Mouse (Mus musculus) G1E (cell line): Measurements from ENCODE around the gene Thsd7a. TPM values are rescaled to one million over a fixed set of nuclear protein-coding genes. Genes with fewer than 3 reads are reported as not detected.

Source experiments
- ATAC-seq: 2 replicates; pipeline ENCODE4 v1.8.0; 2016; ENCODE audit warnings: mild to moderate bottlenecking; ENCODE audit not compliant: insufficient number of reproducible peaks, poor library complexity, low FRiP score, severe bottlenecking; ENCODE audit errors: extremely low read depth
- DNase-seq: peaks from one replicate; pipeline ENCODE4 v3.0.0; 2012; ENCODE audit warnings: low spot score
- H3K27me3 ChIP-seq: 2 replicates; pipeline ENCODE4 v1.6.1; 2012; ENCODE audit warnings: mild to moderate bottlenecking, low read length, inconsistent platforms; ENCODE audit not compliant: insufficient read depth
- H3K36me3 ChIP-seq: replicated peaks from 2 replicates; pipeline ENCODE3; 2012; ENCODE audit warnings: mild to moderate bottlenecking, inconsistent platforms
- H3K4me1 ChIP-seq: 2 replicates; pipeline ENCODE4 v1.6.1; 2012; ENCODE audit warnings: low read depth, low read length, inconsistent platforms, mixed read lengths; ENCODE audit not compliant: insufficient read depth
- H3K4me3 ChIP-seq: 2 replicates; pipeline ENCODE4 v1.5.1; 2012; ENCODE audit warnings: low read depth, mild to moderate bottlenecking, inconsistent platforms, low read length, moderate library complexity, mixed read lengths
- H3K9me3 ChIP-seq: replicated peaks from 2 replicates; pipeline ENCODE4 v1.6.1; 2012; ENCODE audit warnings: inconsistent platforms
- CTCF ChIP-seq: IDR thresholded peaks from 2 replicates; pipeline ENCODE4 v1.5.1; 2012; ENCODE audit warnings: low read depth, low read length, inconsistent platforms, mixed read lengths
- GATA1 ChIP-seq: IDR thresholded peaks from 2 replicates; pipeline ENCODE4 v1.6.1; 2012; ENCODE audit warnings: borderline replicate concordance, low read length, inconsistent platforms, mixed read lengths
- GATA2 ChIP-seq: IDR thresholded peaks from 2 replicates; pipeline ENCODE4 v1.6.1; 2012; ENCODE audit warnings: low read depth, low read length, inconsistent platforms, borderline replicate concordance
- POLR2AphosphoS5 ChIP-seq: IDR thresholded peaks from 2 replicates; pipeline ENCODE4 v1.6.1; 2012; ENCODE audit warnings: low read depth, low read length, inconsistent platforms; ENCODE audit not compliant: insufficient replicate concordance
- TAL1 ChIP-seq: conservative IDR thresholded peaks from 2 replicates; pipeline ENCODE4 v1.6.1; 2012; ENCODE audit warnings: low read depth, low read length, inconsistent platforms, mixed read lengths
- polyA plus RNA-seq: library from polyadenylated mRNA; stranded (reverse); fragments of >175 nt; gene quantifications from 2 replicates; pipeline ENCODE4 v1.2.3, GENCODE M21; 2012
- total RNA-seq, 2 experiments: library from RNA; stranded (forward) in 1 of 2; stranded (reverse) in 1 of 2; fragments of 200-1000 nt in 1 of 2; fragments of >200 nt in 1 of 2; fragmentation: Nextera tagmentation in 1 of 2; gene quantifications; 2 replicates each; pipeline ENCODE4 v1.2.3; 2014 to 2017

Thsd7a gene
- total and polyA plus RNA-seq, 3 experiments, result 0.10 to 0.11 TPM; not detected in 1

- no peak for TF ChIP-seq GATA2
- Histone ChIP-seq H3K4me1 (no peaks in the 10 kb centered on the region), H3K27me3 (no peaks in the 10 kb centered on the region), H3K4me3 (no peak overlapping the region), H3K36me3 (no peaks in the 10 kb centered on the region), H3K9me3 (no peaks in the 10 kb centered on the region)
- no peak for ATAC-seq
- no peak for DNase-seq
Measured at GRCm38 (mm10) chr6:12397776-12398522, 351.3 kb downstream of the Thsd7a start.

- no peaks in the 10 kb centered on the region for H3K9me3 ChIP-seq
- H3K27me3 ChIP-seq, result no peaks in the 10 kb centered on the region
- H3K4me1 ChIP-seq, result no peaks in the 10 kb centered on the region
- TF ChIP-seq GATA1 (no peak), CTCF (no peak), POLR2AphosphoS5 (no peak), GATA2 (no peak), TAL1 (no peak)
- no peaks in the 10 kb centered on the region for H3K36me3 ChIP-seq
- DNase-seq (no peak), ATAC-seq (no peak)
- no peak overlapping the region for H3K4me3 ChIP-seq
Measured at GRCm38 (mm10) chr6:12393574-12394380, 355.4 kb downstream of the Thsd7a start.

GRCm38 (mm10) chr6:12386731-12387130 lies 362.5 kb downstream of the Thsd7a start:
- TF ChIP-seq GATA1, result no peak
- no peak for TF ChIP-seq POLR2AphosphoS5
- no peak for TF ChIP-seq GATA2
- TF ChIP-seq TAL1, result no peak
- TF ChIP-seq CTCF, result no peak
- Histone ChIP-seq H3K9me3 (no peaks in the 10 kb centered on the region), H3K36me3 (no peaks in the 10 kb centered on the region), H3K4me1 (no peaks in the 10 kb centered on the region), H3K27me3 (no peaks in the 10 kb centered on the region), H3K4me3 (no peak overlapping the region)
- no peak for ATAC-seq
- no peak for DNase-seq

- H3K4me3 ChIP-seq, result no peak overlapping the region
- H3K36me3 ChIP-seq, result no peaks in the 10 kb centered on the region
- DNase-seq (no peak), ATAC-seq (no peak)
- H3K4me1 ChIP-seq, result no peaks in the 10 kb centered on the region
- H3K9me3 ChIP-seq, result no peaks in the 10 kb centered on the region
- TF ChIP-seq CTCF, result no peak
- no peak for TF ChIP-seq GATA1
- no peak for TF ChIP-seq POLR2AphosphoS5
- TF ChIP-seq TAL1, result no peak
- TF ChIP-seq GATA2, result no peak
- H3K27me3 ChIP-seq, result no peaks in the 10 kb centered on the region
Measured at GRCm38 (mm10) chr6:12385591-12385990, 363.6 kb downstream of the Thsd7a start.

GRCm38 (mm10) chr6:12381136-12381778 lies 368.0 kb downstream of the Thsd7a start:
- no peak for DNase-seq
- H3K4me1 ChIP-seq, result no peaks in the 10 kb centered on the region
- H3K36me3 ChIP-seq, result no peaks in the 10 kb centered on the region
- no peaks in the 10 kb centered on the region for H3K9me3 ChIP-seq
- ATAC-seq, result no peak
- no peak for TF ChIP-seq CTCF
- no peak for TF ChIP-seq POLR2AphosphoS5
- TF ChIP-seq TAL1, result no peak
- no peak for TF ChIP-seq GATA2
- no peak for TF ChIP-seq GATA1
- H3K4me3 ChIP-seq, result no peak overlapping the region
- peaks cover 2% of the 10 kb centered on the region; the same call in 1 of the 2 replicates for H3K27me3 ChIP-seq

- Histone ChIP-seq H3K36me3 (no peaks in the 10 kb centered on the region), H3K9me3 (no peaks in the 10 kb centered on the region), H3K27me3 (peaks cover 2% of the 10 kb centered on the region; the same call in 1 of the 2 replicates), H3K4me3 (no peak overlapping the region), H3K4me1 (no peaks in the 10 kb centered on the region)
- no peak for TF ChIP-seq GATA2
- TF ChIP-seq GATA1, result no peak
- TF ChIP-seq POLR2AphosphoS5, result no peak
- no peak for TF ChIP-seq TAL1
- TF ChIP-seq CTCF, result no peak
- DNase-seq, result no peak
- ATAC-seq, result no peak
Measured at GRCm38 (mm10) chr6:12380717-12381116, 368.5 kb downstream of the Thsd7a start.
